Mouse (Mus musculus): ENCODE measurements around the gene Kank2.

DNA sequence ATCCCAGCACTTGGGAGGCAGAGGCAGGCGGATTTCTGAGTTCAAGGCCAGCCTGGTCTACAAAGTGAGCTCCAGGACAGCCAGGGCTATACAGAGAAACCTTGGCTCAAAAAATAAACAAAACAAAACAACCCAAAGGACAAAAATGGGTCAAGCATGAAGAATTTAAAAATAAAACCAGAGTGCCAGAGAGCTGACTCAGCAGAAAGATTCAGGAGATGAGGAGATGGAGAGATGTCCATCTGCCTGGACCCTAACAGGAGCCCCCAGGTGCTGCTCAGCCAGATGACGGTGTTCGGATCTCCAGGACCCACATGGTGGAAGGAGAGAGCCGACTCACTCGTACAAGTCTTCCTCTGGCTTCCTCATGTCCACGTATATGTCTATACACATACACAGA is 20.0 kb upstream of the Kank2 start:
- TF ChIP-seq NRF1 (IDR thresholded peaks at IDR 0.05; ENCODE audit: low read depth, low read length) = no peak
- TF ChIP-seq CTCF (conservative IDR thresholded peaks at IDR 0.05 in 1 of 2, IDR thresholded peaks at IDR 0.05 in 1 of 2; ENCODE audit: low read depth in 2 of 2, low read length in 2 of 2) = no peak
- no peak for TF ChIP-seq EP300 (IDR thresholded peaks at IDR 0.05; ENCODE audit: low read length)
- no peak for TF ChIP-seq POLR2A (IDR thresholded peaks at IDR 0.05; ENCODE audit: low read depth, low read length)
- no peak for TF ChIP-seq E2F4 (IDR thresholded peaks at IDR 0.05; ENCODE audit: insufficient replicate concordance, low read depth, low read length)
- TF ChIP-seq GABPA (IDR thresholded peaks at IDR 0.05; ENCODE audit: insufficient replicate concordance, low read depth, low read length) = no peak
- no peak for TF ChIP-seq MYC (IDR thresholded peaks at IDR 0.05; ENCODE audit: low read depth, low read length)
- TF ChIP-seq ELF1 (IDR thresholded peaks at IDR 0.05; ENCODE audit: low read depth, low read length) = no peak
- TF ChIP-seq MAZ (IDR thresholded peaks at IDR 0.05; ENCODE audit: low read depth, low read length) = no peak
